Mouse (Mus musculus) hindbrain, embryonic 12.5 days (tissue): ENCODE measurements around the gene Acss2. TPM values are rescaled to one million over a fixed set of nuclear protein-coding genes. Genes with fewer than 3 reads are reported as not detected.
A peak's percentile ranks its signal among the peaks of the same experiment; 100 is the strongest.

Experiments used
- microRNA counts: library from miRNA; unstranded; fragments of <30 nt; microRNA quantifications from one replicate; lab custom pipeline; 2017
- microRNA-seq: library from miRNA; unstranded; fragments of <30 nt; microRNA quantifications from one replicate; pipeline ENCODE4, GENCODE M21; 2017
- polyA plus RNA-seq: library from polyadenylated mRNA; unstranded; fragments of >200 nt; fragmentation: Nextera tagmentation; extraction: Ambion mirVana; gene quantifications from 2 replicates; pipeline ENCODE4 v1.2.1, GENCODE M21; 2016

Gene Acss2
- polyA plus RNA-seq, 1 experiment from 2014 or later, result 28.7 TPM

MicroRNA genes within 50 kb of the gene (microRNA counts, 519-probe panel; counts per million panel counts)
- microRNA mmu-miR-499 (lab: Ali Mortazavi, UCI), result 470 counts per million, percentile 58 among the panel's probes with 10 or more counts

Small RNA genes lying within 50 kb of the gene (microRNA-seq; reads per million reads assigned to microRNA genes)
- gene Mir499, result 16.5 reads per million, percentile 27 among the genes with 10 or more reads in this experiment

Other genes with a start within 250 kb of the Acss2 start
- gene Map1lc3a, start 241.7 kb upstream of the Acss2 start, polyA plus RNA-seq, result 229 and 254 TPM in 2 replicates
- gene Pigu, start 160.5 kb upstream of the Acss2 start, polyA plus RNA-seq, result 44.7 and 48.3 TPM in 2 replicates
- gene Trp53inp2, start 136.9 kb upstream of the Acss2 start, polyA plus RNA-seq, result 120 and 139 TPM in 2 replicates
- 31.6 and 31.7 TPM in 2 replicates for gene Ncoa6, start 44.1 kb upstream of the Acss2 start, polyA plus RNA-seq
- gene Ggt7, start 289 bp downstream of the Acss2 start, polyA plus RNA-seq, result 39.0 and 41.1 TPM in 2 replicates
- gene Gss, start 74.9 kb downstream of the Acss2 start, polyA plus RNA-seq, result 17.0 and 18.3 TPM in 2 replicates
- gene Myh7b, start 93.3 kb downstream of the Acss2 start, polyA plus RNA-seq, result 0.61 and 1.6 TPM in 2 replicates
- gene Trpc4ap, start 174.4 kb downstream of the Acss2 start, polyA plus RNA-seq, result 190 and 204 TPM in 2 replicates
- gene Edem2, start 211.5 kb downstream of the Acss2 start, polyA plus RNA-seq, result 37.3 and 38.5 TPM in 2 replicates
- gene Gm17581, start 217.9 kb downstream of the Acss2 start, polyA plus RNA-seq, result not detected in 2 replicates
- gene Procr, start 233.2 kb downstream of the Acss2 start, polyA plus RNA-seq, result 3.4 and 4.1 TPM in 2 replicates